Mouse (Mus musculus): Measurements from ENCODE around the gene Sh3pxd2b.
A peak's percentile ranks its signal among the peaks of the same experiment; 100 is the strongest.

Sh3pxd2b gene

GRCm38 (mm10) chr11:32340476-32341473 lies 6.8 kb upstream of the Sh3pxd2b start:
- peak in 1 of 2 experiments; percentile 59 for DNase-seq

DNA sequence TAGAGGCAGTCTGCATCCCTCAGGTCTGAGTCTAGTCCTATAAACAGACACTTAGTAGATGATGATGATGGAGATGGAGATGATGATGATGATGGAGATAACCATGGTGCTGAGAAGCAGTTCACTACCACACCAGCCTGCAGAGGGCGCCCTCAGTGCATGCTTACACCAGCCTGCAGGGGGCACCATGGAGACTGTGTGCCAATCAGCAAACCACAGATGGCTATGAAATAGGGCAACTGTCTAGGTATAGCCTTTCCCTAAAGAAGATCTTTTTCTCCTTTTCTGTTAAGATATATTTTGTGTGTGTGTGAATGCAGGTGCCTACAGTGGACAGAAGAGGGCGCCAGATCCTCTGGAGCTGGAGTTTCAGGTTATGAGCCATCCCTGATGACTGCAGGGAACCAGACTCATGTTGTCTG lies 4.8 kb upstream of the Sh3pxd2b start:
- peak in 1 of 2 experiments; percentile 61 for DNase-seq

DNA sequence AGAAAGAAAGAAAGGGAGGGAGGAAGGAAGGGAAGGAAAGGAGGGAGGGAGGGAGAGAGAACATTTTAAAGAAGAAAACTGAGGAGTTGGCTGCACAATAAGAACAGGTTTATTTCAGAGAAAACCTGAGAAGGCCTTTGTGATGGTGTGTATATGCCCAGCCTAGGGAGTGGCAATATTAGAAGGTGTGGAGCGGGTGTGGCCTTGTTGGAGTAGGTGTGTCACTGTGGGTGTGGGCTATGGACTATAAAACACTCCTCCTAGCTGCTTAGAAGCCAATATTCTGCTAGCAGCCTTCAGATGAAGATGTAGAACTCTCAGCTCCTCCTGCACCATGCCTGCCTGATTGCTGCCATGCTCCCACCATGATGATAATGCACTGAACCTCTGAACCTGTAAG lies 4.3 kb upstream of the Sh3pxd2b start:
- no peak for DNase-seq

- DNase-seq, result no peak
Observed at GRCm38 (mm10) chr11:32345504-32346297, 1.9 kb upstream of the Sh3pxd2b start.

DNA sequence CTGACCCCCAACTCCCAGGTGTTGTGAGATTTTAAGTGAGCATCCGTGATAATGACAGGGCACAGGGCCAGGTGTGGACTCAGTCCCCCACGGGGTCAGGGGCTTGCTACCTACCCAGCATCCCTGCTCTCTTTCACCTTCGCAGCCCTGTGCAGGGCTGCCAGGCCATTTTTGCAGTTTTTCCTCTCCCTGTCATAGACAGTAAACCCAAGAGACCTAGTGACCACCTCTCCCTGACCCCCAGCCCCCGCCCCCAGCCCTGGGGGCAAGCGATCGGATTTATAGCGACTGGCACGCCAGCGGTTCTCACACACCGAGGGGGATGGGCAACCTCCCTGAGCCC lies 385 bp upstream of the Sh3pxd2b start:
- DNase-seq, result no peak

- DNase-seq, result no peak
Observed at GRCm38 (mm10) chr11:32348433-32349283, 1.0 kb downstream of the Sh3pxd2b start.

DNA sequence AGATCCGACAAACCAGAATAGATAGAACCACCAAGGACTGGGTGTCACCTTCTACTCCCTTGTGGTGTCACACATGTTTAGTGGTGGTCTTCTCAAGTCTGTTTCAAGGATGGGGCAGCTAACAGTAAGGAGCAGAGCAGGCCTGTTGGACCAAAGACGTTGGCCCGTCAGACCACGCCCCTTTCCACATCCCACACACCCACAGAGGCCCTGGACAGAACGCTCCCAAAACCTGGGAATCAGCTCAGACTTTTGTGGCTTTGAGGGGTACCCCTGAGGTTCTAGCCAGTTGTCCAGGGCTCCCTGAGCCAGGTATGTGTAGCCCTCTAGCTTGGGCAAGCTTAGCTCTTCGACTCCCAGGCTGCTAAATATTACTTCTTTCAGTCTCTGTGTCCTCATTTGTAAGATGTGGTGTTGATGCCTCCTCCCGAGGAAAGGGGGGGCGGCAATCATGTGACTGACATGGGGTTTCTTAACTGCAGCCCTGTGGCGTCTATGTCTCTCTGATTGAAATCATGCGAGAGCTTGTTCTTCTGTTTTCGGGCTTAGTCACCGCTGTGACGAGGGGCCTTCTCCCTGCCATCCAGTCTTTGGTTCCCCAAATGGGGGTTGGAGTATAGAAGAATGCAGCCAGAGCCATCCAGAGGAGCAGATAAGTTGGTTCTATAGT lies 1.8 kb downstream of the Sh3pxd2b start:
- DNase-seq, result no peak

- DNase-seq, result no peak
Observed at GRCm38 (mm10) chr11:32352946-32353345, 5.3 kb downstream of the Sh3pxd2b start.

DNA sequence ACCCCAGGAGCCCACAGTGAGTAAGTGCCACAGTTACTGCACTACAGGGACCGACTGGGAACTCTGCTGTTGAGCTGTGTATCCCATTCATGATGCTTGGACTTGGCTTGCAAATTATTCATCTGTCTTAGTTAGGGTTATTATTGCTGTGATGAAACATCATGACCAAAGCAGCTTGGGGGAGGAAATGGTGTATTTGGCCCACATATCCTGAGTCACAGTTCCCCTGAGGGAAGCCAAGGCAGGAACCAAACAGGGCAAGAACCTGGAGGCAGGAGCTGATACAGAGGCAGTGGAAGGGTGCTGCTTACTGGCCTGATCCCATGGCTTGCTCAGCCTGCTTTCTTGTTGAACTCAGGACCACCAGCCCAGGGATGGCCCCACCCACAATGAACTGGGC lies 7.8 kb downstream of the Sh3pxd2b start:
- no peak for DNase-seq

- peak in 1 of 2 experiments; percentile 44 for DNase-seq
Observed at GRCm38 (mm10) chr11:32357686-32358085, 10.1 kb downstream of the Sh3pxd2b start.

GRCm38 (mm10) chr11:32358399-32358798 lies 10.8 kb downstream of the Sh3pxd2b start:
- DNase-seq, result no peak

- DNase-seq, result no peak
Observed at GRCm38 (mm10) chr11:32359566-32359965, 11.9 kb downstream of the Sh3pxd2b start.

DNA sequence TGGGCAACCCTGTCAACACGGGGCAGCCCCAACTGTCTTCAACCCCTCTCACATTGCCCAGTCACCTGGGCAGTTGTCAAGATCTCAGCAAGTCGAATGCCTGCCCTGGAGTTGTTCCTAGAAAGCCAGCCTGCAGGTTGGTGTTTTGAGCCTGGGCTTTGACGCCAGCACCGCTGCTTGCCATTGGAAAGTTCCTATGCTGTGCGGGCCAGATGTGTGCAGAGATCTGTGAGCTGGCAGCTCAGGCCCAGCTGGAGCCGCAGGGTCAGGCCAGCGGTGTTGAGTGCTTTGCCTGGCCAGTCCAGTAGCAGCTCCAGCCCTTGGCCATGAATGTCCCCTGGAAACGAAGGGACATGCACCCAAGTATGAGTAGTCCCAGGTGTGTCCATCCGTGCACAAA lies 14.2 kb downstream of the Sh3pxd2b start:
- no peak for DNase-seq

DNA sequence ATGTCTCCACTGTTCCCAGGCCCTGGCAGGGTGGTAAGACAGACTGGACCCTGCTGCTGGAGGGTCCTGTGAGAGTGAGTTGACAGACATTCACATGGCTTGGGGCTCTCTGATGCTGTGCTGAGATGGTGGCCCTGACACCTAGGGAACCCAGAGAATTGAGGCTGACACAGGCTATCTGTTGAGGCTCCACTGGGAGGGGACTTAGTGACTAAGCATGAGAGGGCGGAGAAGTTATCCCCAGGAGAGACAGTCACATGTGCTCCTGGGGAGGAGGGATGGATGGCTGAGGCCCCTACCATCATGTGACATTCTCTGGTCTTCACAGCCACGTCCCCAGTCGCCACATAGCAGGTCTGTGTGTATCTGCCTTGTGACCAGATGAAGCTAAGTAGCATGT lies 15.6 kb downstream of the Sh3pxd2b start:
- DNase-seq, result no peak

DNA sequence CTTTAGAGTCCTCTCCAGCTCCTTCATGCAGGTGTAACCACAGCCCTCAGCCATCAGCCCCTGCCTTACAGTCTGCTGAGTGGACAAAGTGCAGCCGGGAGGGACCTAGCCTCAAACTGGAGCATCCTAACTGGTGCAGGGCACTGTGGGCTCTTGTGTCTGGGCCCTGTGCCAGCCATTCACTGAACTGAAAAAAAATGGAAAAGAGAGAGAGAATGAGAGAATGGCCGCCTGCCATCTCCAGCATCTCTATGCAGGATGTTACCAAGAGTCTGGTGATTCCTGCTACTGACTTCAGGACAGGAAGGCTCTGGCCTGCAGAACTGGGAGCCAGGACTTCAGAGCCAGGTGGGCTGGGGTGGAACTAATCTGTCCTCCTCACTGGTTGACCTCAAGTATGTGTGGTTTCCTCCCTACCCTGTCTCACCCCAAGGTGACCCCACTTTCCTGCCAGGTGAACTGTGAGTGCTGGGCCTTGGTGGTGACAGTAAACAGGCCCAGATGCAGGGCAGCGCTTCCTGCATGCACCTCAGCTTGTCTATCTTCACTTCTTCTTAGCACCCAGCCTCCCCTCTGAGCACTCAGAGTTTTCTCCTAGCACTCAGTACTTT lies 16.1 kb downstream of the Sh3pxd2b start:
- DNase-seq, result no peak

DNA sequence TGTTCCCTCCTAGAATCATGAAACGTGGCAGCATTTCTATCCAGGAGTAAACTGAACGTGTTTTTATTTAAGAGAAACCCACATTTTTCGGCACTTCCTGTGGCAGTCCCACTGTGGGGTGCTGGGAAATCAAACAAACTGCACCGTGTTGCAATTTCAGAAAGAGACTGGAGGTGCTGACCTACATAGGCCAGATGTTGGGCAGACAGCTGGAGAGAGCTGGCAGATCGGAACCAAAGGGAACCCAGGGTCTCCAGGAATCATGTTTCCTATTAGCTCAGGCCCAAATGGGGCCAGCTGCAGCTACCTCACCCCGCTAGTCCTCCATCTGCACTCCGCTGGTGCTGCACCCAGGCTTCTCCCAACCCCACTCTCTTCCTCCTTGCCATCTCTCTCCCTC lies 16.8 kb downstream of the Sh3pxd2b start:
- DNase-seq, result no peak

- DNase-seq, result no peak
Observed at GRCm38 (mm10) chr11:32365498-32365897, 17.9 kb downstream of the Sh3pxd2b start.

GRCm38 (mm10) chr11:32367056-32367455 lies 19.4 kb downstream of the Sh3pxd2b start:
- DNase-seq, result no peak

GRCm38 (mm10) chr11:32368986-32369385 lies 21.4 kb downstream of the Sh3pxd2b start:
- no peak for DNase-seq

DNA sequence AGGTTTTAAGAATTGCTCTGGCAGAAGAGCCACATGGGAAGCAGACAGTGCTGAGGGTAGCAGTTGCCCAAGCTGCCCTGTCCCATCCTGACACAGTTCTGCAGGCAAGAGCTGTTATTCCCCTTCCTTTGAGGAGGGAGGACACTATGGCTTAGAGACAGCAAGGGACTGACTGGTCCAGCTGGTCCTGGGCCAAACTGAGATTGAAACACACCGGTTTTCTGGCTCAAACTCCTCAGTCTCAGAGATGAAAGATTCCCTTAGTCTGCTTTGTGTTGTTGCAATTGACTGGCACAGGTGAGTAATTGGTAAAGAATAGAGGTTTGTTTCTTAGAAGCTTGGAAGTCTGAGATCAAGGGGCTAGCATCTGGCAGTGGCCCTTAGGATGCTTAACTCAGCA lies 23.3 kb downstream of the Sh3pxd2b start:
- DNase-seq, result no peak

DNA sequence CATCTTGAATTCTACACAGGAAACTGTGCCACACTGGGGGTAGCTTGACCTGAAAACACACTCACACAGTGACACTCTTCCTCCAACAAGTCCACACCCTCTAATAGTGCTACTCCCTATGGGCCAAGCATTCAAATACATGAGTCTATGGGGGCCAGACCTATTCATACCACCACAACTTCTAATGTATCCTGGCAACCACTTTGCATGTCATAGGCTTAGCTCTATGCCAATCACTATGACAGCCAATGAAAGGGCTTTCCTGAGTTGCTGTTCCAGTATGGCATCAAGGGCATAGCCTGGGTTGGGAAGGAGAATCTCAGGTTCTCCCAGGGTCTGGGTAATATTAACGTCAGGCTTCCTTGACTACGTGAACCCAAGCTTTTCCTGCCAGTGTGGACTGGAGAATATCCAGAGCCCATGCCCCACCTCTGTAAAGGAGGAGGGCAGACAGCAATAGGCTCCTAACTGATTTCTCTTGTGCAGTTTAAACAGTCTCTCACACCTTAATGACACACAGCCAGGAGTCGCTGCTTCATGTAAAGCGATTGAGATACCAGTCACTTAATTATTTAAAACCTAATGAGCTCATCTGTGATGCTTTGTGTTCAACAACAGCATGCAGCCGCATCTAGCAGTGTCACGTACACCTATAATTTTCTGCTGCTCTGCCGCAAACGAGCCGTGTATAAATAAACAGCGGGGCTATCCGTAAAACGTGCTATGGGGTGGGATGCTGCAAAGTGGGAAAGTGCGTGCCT lies 25.8 kb downstream of the Sh3pxd2b start:
- no peak for DNase-seq
